Mouse (Mus musculus): ENCODE measurements around the gene Olfr684. TPM values are rescaled to one million over a fixed set of nuclear protein-coding genes. Genes with fewer than 3 reads are reported as not detected.

The Olfr684 gene
- total RNA-seq (2021): not detected
- long read RNA-seq, experiment 1: 0 reads
- long read RNA-seq, experiment 2: 0 reads

- DNase-seq (ENCODE audit: extremely low spot score in 1 of 2, low spot score in 2 of 2): no peak
- no peak within 1 kb of the TSS for H3K4me3 ChIP-seq
- intact Hi-C loops (cut with DNase I): no loop called here
- no peak for TF ChIP-seq CTCF (IDR thresholded peaks at IDR 0.05)
- H3K27ac ChIP-seq: no peak within 1 kb of the TSS
Measured at GRCm38 (mm10) chr7:105163553-105163952, at the start of gene Olfr684. Gene Olfr684, minus strand, starts transcription at chr7:105163653.

- TF ChIP-seq CTCF (IDR thresholded peaks at IDR 0.05): no peak
- no peak within 1 kb of the TSS for H3K27ac ChIP-seq
- H3K4me3 ChIP-seq: no peak within 1 kb of the TSS
- intact Hi-C loops (cut with DNase I): no loop called here
- no peak for DNase-seq (ENCODE audit: extremely low spot score in 1 of 2, low spot score in 2 of 2)
Measured at GRCm38 (mm10) chr7:105207385-105207784, 43.9 kb upstream of the Olfr684 start, which contains the start of gene Olfr686. Gene Olfr686, minus strand, starts transcription at chr7:105207485.

GRCm38 (mm10) chr7:105185912-105186311, 22.5 kb upstream of the Olfr684 start, which contains the start of gene Olfr685:
Gene Olfr685, minus strand, starts transcription at chr7:105186012.
- intact Hi-C loops (cut with DNase I): no loop called here
- Histone ChIP-seq H3K4me3 (no peak within 1 kb of the TSS), H3K27ac (no peak within 1 kb of the TSS)
- no peak for TF ChIP-seq CTCF (IDR thresholded peaks at IDR 0.05)
- no peak for DNase-seq (ENCODE audit: extremely low spot score in 1 of 2, low spot score in 2 of 2)

GRCm38 (mm10) chr7:105170773-105171172, 7.3 kb upstream of the Olfr684 start:
- Histone ChIP-seq H3K27ac (no peak overlapping the region), H3K4me3 (no peak overlapping the region)
- TF ChIP-seq CTCF (IDR thresholded peaks at IDR 0.05): peak; percentile 75
- intact Hi-C loops (cut with DNase I): loop anchor here (2.0 to 10.0 kb wide), 3 partner anchors 224 to 354 kb away; no protein-coding TSS in a partner anchor
- peak; percentile 16 to 28 for DNase-seq (ENCODE audit: extremely low spot score in 1 of 2, low spot score in 2 of 2)

GRCm38 (mm10) chr7:105146912-105147311, 16.5 kb downstream of the Olfr684 start, which contains the start of gene Olfr683:
Gene Olfr683, minus strand, starts transcription at chr7:105147012.
- DNase-seq (ENCODE audit: extremely low spot score in 1 of 2, low spot score in 2 of 2): no peak
- H3K4me3 ChIP-seq: no peak within 1 kb of the TSS
- H3K27ac ChIP-seq: no peak within 1 kb of the TSS
- no peak for TF ChIP-seq CTCF (IDR thresholded peaks at IDR 0.05)
- intact Hi-C loops (cut with DNase I): no loop called here

- intact Hi-C loops (cut with DNase I): no loop called here
- H3K4me3 ChIP-seq: no peak overlapping the region
- DNase-seq (ENCODE audit: extremely low spot score in 1 of 2, low spot score in 2 of 2): no peak
Measured at GRCm38 (mm10) chr7:105141275-105141674, 22.2 kb downstream of the Olfr684 start.

GRCm38 (mm10) chr7:105116536-105116935, 46.9 kb downstream of the Olfr684 start, which contains the start of gene Olfr681:
Gene Olfr681, plus strand, starts transcription at chr7:105116836.
- intact Hi-C loops (cut with DNase I): no loop called here
- no peak for TF ChIP-seq CTCF (IDR thresholded peaks at IDR 0.05)
- Histone ChIP-seq H3K4me3 (no peak within 1 kb of the TSS), H3K27ac (no peak within 1 kb of the TSS)
- DNase-seq (ENCODE audit: extremely low spot score in 1 of 2, low spot score in 2 of 2): no peak

More at GRCm38 (mm10) chr7:105141275-105141674, 22.2 kb downstream of the Olfr684 start:
- no peak overlapping the region for H3K27ac ChIP-seq
- TF ChIP-seq CTCF (IDR thresholded peaks at IDR 0.05): no peak

Other genes with a start within 250 kb of the Olfr684 start
- not detected for gene Olfr667, start 242.2 kb downstream of the Olfr684 start, total RNA-seq (2021)
- gene Olfr668, start 235.6 kb downstream of the Olfr684 start, total RNA-seq (2021): not detected
- not detected for gene Olfr669, start 229.4 kb downstream of the Olfr684 start, total RNA-seq (2021)
- not detected for gene Olfr670, start 201.0 kb downstream of the Olfr684 start, total RNA-seq (2021)
- gene Olfr671, start 184.5 kb downstream of the Olfr684 start, total RNA-seq (2021): not detected
- gene Olfr672, start 161.6 kb downstream of the Olfr684 start, total RNA-seq (2021): not detected
- not detected for gene Olfr675, start 135.2 kb downstream of the Olfr684 start, total RNA-seq (2021)
- not detected for gene Olfr676, start 131.0 kb downstream of the Olfr684 start, total RNA-seq (2021)
- not detected for gene Olfr677, start 112.3 kb downstream of the Olfr684 start, total RNA-seq (2021)
- gene Olfr678, start 99.2 kb downstream of the Olfr684 start, total RNA-seq (2021): not detected
- gene Olfr679, start 82.4 kb downstream of the Olfr684 start, total RNA-seq (2021): not detected
- gene Olfr680-ps1, start 70.8 kb downstream of the Olfr684 start, total RNA-seq (2021): not detected
- gene Olfr681, start 46.8 kb downstream of the Olfr684 start, total RNA-seq (2021): not detected
- not detected for gene Olfr683, start 16.6 kb downstream of the Olfr684 start, total RNA-seq (2021)
- not detected for gene Olfr685, start 22.4 kb upstream of the Olfr684 start, total RNA-seq (2021)
- gene Olfr686, start 43.8 kb upstream of the Olfr684 start, total RNA-seq (2021): not detected
- gene Olfr688, start 124.4 kb upstream of the Olfr684 start, total RNA-seq (2021): not detected
- not detected for gene Olfr689, start 147.5 kb upstream of the Olfr684 start, total RNA-seq (2021)
- gene Olfr690, start 170.5 kb upstream of the Olfr684 start, total RNA-seq (2021): 1 to 10 TPM in 1 of 2 experiments, under 1 TPM in 1; 0.93 to 1.2 TPM
- gene Olfr691, start 178.6 kb upstream of the Olfr684 start, total RNA-seq (2021): 1 to 10 TPM in 1 of 2 experiments, under 1 TPM in 1; 0.96 to 1.3 TPM
- not detected for gene Olfr692, start 204.6 kb upstream of the Olfr684 start, total RNA-seq (2021)
- gene Gm5901, start 211.4 kb upstream of the Olfr684 start, total RNA-seq (2021): not detected
- 10 to 100 TPM; 74.5 to 80.4 TPM for gene Fam160a2, start 236.4 kb upstream of the Olfr684 start, total RNA-seq (2021)
- 1 to 10 TPM in 1 of 2 experiments, under 1 TPM in 1; 0.98 to 1.1 TPM for gene Cnga4, start 240.9 kb upstream of the Olfr684 start, total RNA-seq (2021)